8 mouse cellular contexts compared by ENCODE assay signal in genomic region chr3:90433381-90434020, GRCm38 (mm10). TPM values are rescaled to one million over a fixed set of nuclear protein-coding genes. Genes with fewer than 3 reads are reported as not detected.
DNase-seq lines count a peak whose midpoint lies in the region; ATAC-seq lines count a peak whose summit lies in the region.

Gene Ints3, minus strand, starts transcription at chr3:90433622.

- peak within 1 kb of the TSS; percentile 94 for H3K9ac ChIP-seq in heart, embryonic 13.5 days
- peak within 1 kb of the TSS; percentile 92 for H3K9ac ChIP-seq in liver, embryonic 12.5 days
- H3K9ac ChIP-seq in stomach, embryonic 15.5 days, result peak within 1 kb of the TSS; percentile 77

- H3K4me3 ChIP-seq in brown adipose tissue, adult 24 weeks (ENCODE audit: insufficient read depth, low read depth, low read length), result peak within 1 kb of the TSS; percentile 71
- H3K4me3 ChIP-seq in heart, embryonic 13.5 days, result peak within 1 kb of the TSS; percentile 77
- H3K4me3 ChIP-seq in liver, embryonic 12.5 days, result peak within 1 kb of the TSS; percentile 87
- peak within 1 kb of the TSS; percentile 70 for H3K4me3 ChIP-seq in stomach, embryonic 15.5 days (replicated peaks)

- ATAC-seq in heart, embryonic 13.5 days (ENCODE audit: extremely low read depth, insufficient number of reproducible peaks, low FRiP score, low TSS enrichment), result peak; percentile 97
- ATAC-seq in liver, embryonic 12.5 days, result peak; percentile 99
- ATAC-seq in stomach, embryonic 15.5 days (ENCODE audit: insufficient read depth, low FRiP score, low read depth), result peak; percentile 99

- 1% methylated on average over 52 of the region's 52 CpGs for whole genome bisulfite sequencing in heart, embryonic 13.5 days
- WGBS in liver, embryonic 12.5 days (ENCODE audit: insufficient replicate concordance), result under 1% methylated on average over 52 of the region's 52 CpGs
- WGBS in stomach, embryonic 15.5 days, result under 1% methylated on average over 52 of the region's 52 CpGs

- peaks cover 6% of the 10 kb centered on the region for H3K4me1 ChIP-seq in brown adipose tissue, adult 24 weeks (ENCODE audit: control insufficient read depth, insufficient read depth, insufficient read length, low read length)
- H3K4me1 ChIP-seq in heart, embryonic 13.5 days, result peaks cover 44% of the 10 kb centered on the region
- peaks cover 51% of the 10 kb centered on the region for H3K4me1 ChIP-seq in liver, embryonic 12.5 days
- peaks cover 21% of the 10 kb centered on the region for H3K4me1 ChIP-seq in stomach, embryonic 15.5 days

- peak; percentile 99 for DNase-seq in CD4-positive, CD25-positive, alpha-beta regulatory T cell, adult 2 months (ENCODE audit: low read depth, low spot score)
- peak; percentile 95 for DNase-seq in fat pad, adult 2 months (ENCODE audit: extremely low read depth, low read depth, low spot score)
- DNase-seq in kidney, postnatal 10 days, result peak; percentile 99
- peak; percentile 98 to 99 for DNase-seq in natural killer cell, adult 2 months (ENCODE audit: low spot score in 2 of 2)

- peak within 1 kb of the TSS; percentile 89 for H3K27ac ChIP-seq in brown adipose tissue, adult 24 weeks (replicated peaks; ENCODE audit: low read depth, low read length)
- H3K27ac ChIP-seq in heart, embryonic 13.5 days (replicated peaks), result peak within 1 kb of the TSS; percentile 96
- peak within 1 kb of the TSS; percentile 97 for H3K27ac ChIP-seq in liver, embryonic 12.5 days
- peak within 1 kb of the TSS; percentile 95 for H3K27ac ChIP-seq in stomach, embryonic 15.5 days

- H3K27me3 ChIP-seq in heart, embryonic 13.5 days (replicated peaks), result no peaks in the 10 kb centered on the region
- H3K27me3 ChIP-seq in liver, embryonic 12.5 days (replicated peaks), result no peaks in the 10 kb centered on the region
- H3K27me3 ChIP-seq in stomach, embryonic 15.5 days (replicated peaks), result no peaks in the 10 kb centered on the region

- H3K36me3 ChIP-seq in heart, embryonic 13.5 days, result 0 out of 2 replicates have a peak, but pooled peaks cover 2% of the 10 kb centered on the region
- H3K36me3 ChIP-seq in liver, embryonic 12.5 days, result 0 out of 2 replicates have a peak, but pooled peaks cover 2% of the 10 kb centered on the region
- H3K36me3 ChIP-seq in stomach, embryonic 15.5 days, result no peaks in the 10 kb centered on the region

- no peaks in the 10 kb centered on the region for H3K9me3 ChIP-seq in heart, embryonic 13.5 days
- H3K9me3 ChIP-seq in liver, embryonic 12.5 days (replicated peaks), result no peaks in the 10 kb centered on the region
- H3K9me3 ChIP-seq in stomach, embryonic 15.5 days, result no peaks in the 10 kb centered on the region

- peak within 1 kb of the TSS; percentile 84 for H3K4me2 ChIP-seq in heart, embryonic 13.5 days
- peak within 1 kb of the TSS; percentile 98 for H3K4me2 ChIP-seq in liver, embryonic 12.5 days
- peak within 1 kb of the TSS; percentile 91 for H3K4me2 ChIP-seq in stomach, embryonic 15.5 days

RNA-seq across cellular contexts. Expression of gene Ints3, which starts in this region (rescaled TPM):
- polyA plus RNA-seq in brown adipose tissue, adult 24 weeks (2012; ENCODE audit: insufficient read depth, insufficient read length, missing spikeins), result 12.6 and 13.2 TPM in 2 replicates
- polyA plus RNA-seq in heart, embryonic 13.5 days (2015; fragmentation: Nextera tagmentation; extraction: Ambion mirVana), result 17.5 and 19.8 TPM in 2 replicates
- polyA plus RNA-seq in liver, embryonic 12.5 days (2016; fragmentation: Nextera tagmentation; extraction: Ambion mirVana), result 20.8 and 21.4 TPM in 2 replicates
- 27.0 and 29.2 TPM in 2 replicates for polyA plus RNA-seq in stomach, embryonic 15.5 days (2015; fragmentation: Nextera tagmentation; extraction: Ambion mirVana)

Comparison
In these comparisons a context has a peak if more than half of its experiments do, and no peak if none do; other contexts are left out.
1. Peak in every context shown above with its lines: DNase-seq, ATAC-seq, H3K4me3 ChIP-seq and H3K27ac ChIP-seq.